Mouse (Mus musculus) CD4-positive, CD25-positive, alpha-beta regulatory T cell, adult 2 months (primary cell): ENCODE results near the gene Patl2.
A peak's percentile ranks its signal among the peaks of the same experiment; 100 is the strongest.
"Not testable (repeated sequence)": the region's sequence is repeated elsewhere in the genome, so short reads cannot be mapped to it uniquely, and the experiment has no call there.

Experiments
- DNase-seq: peaks from one replicate; pipeline ENCODE4 v3.0.0-alpha.2; 2012; ENCODE audit warnings: low read depth, low spot score

Gene Patl2

GRCm38 (mm10) chr2:122145756-122146155 is 40.2 kb downstream of the Patl2 start:
- peak; percentile 64 for DNase-seq

GRCm38 (mm10) chr2:122143111-122143510 is 42.9 kb downstream of the Patl2 start:
- no peak for DNase-seq

DNA sequence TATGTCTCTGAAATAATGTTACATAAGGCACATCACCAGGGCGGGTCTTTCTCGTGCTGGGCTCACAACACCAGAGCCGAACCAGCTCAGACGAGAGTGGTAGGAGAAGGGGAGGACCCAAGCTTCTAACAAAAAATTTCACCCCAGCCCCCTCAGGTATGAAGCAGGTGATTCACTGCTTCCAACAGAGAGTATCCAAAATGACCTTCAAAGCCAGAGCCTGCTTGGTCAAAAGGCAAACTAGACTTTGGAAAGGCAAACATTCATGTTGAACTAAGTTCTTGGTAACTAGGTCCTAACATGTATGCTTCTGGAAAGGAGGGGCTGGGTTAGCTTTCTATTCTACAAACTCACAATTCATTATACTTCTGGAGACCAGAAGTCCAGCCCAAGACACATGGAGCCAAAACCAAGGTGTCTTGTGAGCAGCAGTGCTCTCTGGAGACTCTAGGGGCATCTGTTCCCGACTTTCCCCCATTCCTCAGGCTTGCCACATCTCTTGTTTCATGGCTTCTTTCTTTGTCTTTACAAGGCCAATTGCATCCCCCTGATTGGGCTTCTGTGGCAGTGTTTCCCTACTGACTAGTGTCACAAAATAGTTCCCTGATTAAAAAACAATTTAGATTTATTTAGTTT is 44.5 kb downstream of the Patl2 start:
- no peak for DNase-seq

GRCm38 (mm10) chr2:122140815-122141214 is 45.2 kb downstream of the Patl2 start:
- DNase-seq = no peak

DNA sequence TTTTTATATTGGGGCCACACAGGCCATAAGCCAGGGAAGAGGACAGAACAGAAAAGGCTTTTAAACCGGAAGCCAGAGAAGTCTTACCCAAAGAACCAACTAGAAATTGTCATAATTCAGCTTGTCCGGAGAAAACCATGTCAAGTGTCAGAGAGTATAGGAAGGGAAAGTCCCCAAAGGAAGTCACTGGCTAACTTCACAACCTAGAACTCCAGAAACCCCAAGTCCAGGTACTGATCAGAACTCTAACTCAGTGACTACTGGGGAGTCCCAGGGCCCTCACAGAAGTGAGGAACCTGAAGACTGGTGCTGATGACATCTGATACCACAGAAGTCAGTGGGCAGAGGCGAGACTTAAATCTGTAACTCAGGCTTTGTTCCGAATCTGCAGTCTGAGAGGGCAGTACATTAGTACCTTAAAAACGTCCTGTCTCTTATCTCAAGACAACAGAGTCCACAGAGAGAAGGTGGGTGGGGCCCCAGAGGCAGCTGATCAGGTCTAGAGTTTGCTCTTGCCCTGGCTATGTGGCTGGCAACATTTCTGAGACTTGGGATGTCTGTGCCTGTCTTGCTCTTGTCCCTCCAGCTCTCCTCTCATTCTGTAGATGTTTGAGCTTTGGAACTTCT is 48.0 kb downstream of the Patl2 start:
- DNase-seq = peak; percentile 43

GRCm38 (mm10) chr2:122132618-122133017 is 53.4 kb downstream of the Patl2 start:
- no peak for DNase-seq

- DNase-seq = no peak
Measured at GRCm38 (mm10) chr2:122132078-122132477, 53.9 kb downstream of the Patl2 start.

DNA sequence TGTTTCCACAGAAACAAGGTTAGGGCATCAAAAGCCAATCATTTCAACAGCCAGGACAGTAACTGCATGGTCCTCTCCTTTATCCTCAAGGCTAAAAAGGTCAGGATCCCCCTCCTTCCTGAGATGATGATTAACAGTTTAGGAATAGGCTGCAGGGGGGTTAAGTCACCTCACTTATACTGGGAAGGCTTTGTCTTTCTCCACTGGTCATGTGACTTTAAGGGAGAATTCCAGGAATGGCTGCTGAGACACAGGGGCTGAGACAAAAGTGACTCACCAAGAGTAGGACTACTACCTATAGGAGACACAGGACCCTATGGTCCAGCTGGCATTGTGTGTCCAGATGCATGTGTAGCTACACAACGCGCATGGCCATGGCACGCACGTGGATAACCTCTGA is 58.4 kb downstream of the Patl2 start:
- DNase-seq = no peak

GRCm38 (mm10) chr2:122126765-122127347 is 59.1 kb downstream of the Patl2 start:
- DNase-seq = peak; percentile 49

DNA sequence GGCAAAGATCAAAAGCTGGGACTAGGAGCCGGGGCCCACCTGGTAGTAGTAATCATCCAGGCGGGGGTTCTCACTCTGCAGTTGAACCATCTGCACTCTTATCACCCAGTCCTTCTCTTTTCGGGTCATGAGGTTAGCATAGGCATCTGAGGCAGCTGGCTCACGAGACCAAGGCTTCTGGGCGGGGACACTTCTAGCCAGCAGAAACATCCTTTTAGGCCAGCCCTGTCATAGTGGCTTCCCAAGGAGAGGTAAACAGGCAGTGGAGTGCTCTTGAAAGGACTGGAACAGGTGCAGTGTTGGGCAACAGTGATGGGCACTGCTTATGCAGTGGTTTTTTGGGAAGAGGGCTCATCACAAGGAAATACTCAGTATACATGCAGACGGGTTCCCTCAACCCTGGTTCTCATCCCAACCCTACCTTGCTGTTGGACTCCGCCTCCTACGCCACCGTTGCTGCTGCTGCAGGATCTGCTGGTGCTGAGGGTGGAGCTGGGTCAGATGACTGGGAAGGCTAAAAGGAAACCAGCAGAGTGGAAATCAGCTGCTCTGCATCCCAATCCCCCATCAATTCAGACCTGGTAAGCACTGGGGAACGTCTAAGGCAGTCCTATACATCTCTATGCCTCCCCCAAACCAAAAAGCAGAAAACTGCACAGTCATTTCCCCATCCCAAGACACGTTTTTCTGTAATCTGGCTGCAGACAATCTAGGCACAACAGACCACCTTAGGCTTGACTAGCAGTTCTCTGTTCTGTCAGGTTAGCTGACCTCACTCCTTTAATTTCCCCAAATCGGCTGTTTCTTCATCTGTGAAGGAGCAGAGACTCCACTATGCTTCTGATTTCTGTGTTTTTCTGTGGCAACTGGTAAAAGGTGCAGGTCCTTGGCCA is 60.1 kb downstream of the Patl2 start:
- DNase-seq = peak; percentile 55

- peak; percentile 99 for DNase-seq
Measured at GRCm38 (mm10) chr2:122117961-122118958, 67.7 kb downstream of the Patl2 start, which contains the start of gene Spg11. Spg11 (minus strand) TSS chr2:122118386.

DNA sequence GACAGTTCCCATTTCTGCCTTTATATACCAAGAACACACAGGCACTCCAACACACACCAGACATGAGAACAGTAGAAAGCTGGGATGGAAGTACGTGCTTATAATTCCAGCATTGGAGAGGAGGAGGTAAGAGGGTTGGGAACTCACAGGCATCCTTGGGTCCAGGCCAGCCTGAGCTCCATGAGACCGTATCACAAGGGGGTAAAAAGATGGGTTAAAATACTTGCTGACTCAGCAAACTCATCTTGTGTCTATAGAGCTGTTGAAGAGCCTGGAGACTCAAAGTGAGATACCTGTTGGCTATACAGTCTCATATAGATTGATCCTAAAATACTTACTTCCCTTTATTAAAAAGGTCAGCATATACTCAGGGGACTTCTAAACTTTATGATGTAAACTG is 69.1 kb downstream of the Patl2 start:
- no peak for DNase-seq

DNA sequence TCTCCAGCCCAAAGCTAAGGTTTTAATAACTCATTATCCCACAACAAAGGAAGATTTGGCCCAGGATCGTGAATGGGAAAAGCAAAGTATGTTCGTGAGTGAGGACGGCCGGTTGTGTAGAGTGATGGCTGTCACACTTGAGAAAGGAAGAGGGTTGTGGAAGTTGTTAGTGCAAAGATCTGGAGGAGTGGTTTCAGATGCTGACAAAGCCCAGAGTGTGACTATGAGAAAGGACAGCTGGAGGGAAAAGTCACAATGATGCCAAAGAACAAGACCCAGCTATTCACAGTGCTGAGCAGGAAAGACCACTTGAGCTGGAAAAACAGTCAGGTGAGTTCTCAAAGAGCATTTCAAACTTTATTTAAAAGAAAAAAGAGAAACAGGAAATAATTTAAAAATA is 76.3 kb downstream of the Patl2 start:
- no peak for DNase-seq

DNA sequence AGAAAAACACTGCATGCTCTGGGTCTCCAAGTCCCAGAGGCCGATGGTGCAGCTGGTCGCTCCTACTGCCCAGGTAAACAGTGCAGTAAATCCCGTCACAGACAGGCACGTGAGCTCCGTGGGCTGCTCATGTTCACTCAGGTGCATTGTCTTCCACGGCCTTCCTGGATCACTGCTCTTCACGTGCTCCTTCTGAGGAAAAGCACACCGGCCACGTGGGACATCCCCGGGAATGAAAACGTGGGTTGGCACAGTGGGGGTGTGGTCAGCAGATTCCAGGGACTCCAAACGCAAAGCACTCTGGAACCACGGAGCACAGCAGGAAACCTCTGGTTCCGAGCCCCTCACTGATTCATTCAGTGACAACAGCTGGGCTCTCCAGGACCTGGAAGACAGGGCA is 77.9 kb downstream of the Patl2 start:
- DNase-seq = no peak

DNA sequence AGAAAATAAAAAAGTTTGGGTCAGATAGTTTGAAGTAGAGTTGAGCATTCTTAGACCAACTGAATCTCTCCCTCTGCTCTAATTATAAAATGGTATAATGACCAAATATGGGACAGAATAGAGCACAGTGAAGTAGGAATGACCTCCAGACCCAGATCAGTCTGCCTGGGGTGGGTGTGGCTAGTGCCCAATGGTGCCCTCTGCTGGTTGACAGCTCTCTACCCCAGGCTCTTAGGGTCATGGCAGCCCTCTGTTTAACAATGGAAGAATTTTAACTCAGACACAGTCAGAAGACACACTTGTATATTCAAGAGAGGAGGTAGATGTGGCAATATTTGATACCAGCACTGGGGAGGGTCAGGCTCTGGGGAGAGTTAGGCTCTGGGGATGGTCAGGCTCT is 83.9 kb downstream of the Patl2 start:
- peak; percentile 77 for DNase-seq

DNA sequence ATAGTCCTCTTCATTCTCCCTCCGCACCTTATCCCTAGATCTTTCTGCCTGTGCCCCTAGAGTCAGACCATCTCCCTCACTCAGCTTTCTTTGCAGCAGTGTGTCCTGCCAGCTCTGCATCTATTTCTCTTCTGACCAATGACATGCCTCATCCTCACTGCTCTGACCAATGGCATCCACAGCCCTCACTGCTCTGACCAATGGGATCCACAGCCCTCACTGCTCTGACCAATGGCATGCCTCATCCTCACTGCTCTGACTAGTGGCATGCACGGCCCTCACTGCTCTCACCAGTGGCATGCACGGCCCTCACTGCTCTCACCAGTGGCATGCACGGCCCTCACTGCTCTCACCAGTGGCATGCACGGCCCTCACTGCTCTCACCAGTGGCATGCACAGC is 88.3 kb downstream of the Patl2 start:
- not testable (repeated sequence) for DNase-seq

GRCm38 (mm10) chr2:122093844-122094243 is 92.1 kb downstream of the Patl2 start:
- no peak for DNase-seq

GRCm38 (mm10) chr2:122086446-122086845 is 99.5 kb downstream of the Patl2 start:
- DNase-seq = no peak

- no peak for DNase-seq
Measured at GRCm38 (mm10) chr2:122081728-122082456, 104.1 kb downstream of the Patl2 start.
